Mouse (Mus musculus): ENCODE measurements around the gene Pramef25.
"Not testable (repeated sequence)": the region's sequence is repeated elsewhere in the genome, so short reads cannot be mapped to it uniquely, and the experiment has no call there.

Pramef25 gene

DNA sequence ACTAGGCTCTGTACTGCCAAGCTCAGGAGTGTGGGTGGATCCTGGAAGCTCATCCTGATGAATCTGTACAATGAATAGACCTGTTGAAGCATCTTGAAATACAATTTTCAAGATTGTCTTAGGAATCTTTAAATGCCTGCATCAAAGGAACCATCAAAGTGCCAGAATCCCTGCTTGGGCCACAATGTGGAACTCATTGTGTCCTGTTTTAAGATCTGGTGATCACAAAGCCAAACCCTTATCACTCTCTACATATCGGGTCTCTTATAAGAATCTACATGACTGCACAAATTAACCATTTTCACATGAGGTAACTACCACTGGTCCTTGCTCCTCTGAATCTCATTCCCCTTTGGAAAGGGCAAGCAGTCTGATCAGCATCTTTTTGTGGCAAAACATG is at the start of gene Pramef25:
TSS of gene Pramef25 (minus strand) at position 101 of the 400 bp plus-strand sequence.
- DNase-seq, result not testable (repeated sequence)

DNA sequence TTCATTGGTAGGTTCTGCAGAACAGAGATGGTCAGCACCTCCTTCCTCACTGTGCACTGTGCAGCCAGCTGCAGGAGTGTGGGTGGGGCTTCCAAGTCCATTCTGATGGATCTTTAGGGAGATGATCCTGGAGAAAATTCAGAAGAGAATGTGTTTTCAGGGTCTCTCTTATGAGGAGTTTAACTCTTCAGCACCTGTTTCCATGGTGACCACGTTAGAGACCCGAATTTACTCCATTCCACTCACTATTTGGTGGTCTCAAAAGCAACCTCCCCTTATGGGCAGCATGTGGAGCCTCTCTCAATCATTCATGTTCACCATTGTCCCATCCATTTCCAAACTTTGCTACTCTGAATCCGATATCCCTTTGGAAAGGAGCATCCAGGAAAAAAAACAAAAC is 43.5 kb upstream of the Pramef25 start, which contains the start of gene Pramef17:
TSS of gene Pramef17 (minus strand) at position 101 of the 400 bp plus-strand sequence.
- not testable (repeated sequence) for DNase-seq

GRCm38 (mm10) chr4:143988126-143988525 is 37.3 kb upstream of the Pramef25 start:
- peak; percentile 10 to 54 for DNase-seq

- peak; percentile 7 to 40 for DNase-seq
These were observed 36.7 kb upstream of the Pramef25 start for GRCm38 (mm10) chr4:143987475-143987941.

DNA sequence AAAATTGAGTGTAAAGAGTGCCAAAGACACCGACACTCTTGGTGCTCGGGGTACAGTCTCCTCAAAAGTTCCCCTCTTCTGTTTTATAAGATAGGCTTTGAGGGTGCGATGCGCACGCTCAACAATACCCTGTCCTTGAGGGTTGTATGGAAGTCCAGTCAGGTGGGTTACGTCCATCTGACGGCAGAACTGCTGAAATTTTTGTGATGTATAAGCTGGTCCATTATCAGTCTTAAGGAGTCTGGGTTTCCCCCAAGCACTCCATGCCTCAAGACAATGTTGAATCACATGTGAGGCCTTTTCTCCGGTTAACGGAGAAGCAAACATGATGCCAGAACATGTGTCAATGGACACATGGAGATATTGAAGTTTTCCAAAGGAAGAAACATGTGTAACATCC is 34.9 kb upstream of the Pramef25 start:
- DNase-seq, result peak; percentile 2 to 16

GRCm38 (mm10) chr4:143985165-143985564 is 34.3 kb upstream of the Pramef25 start:
- peak in 1 of 2 experiments; percentile 7 for DNase-seq

GRCm38 (mm10) chr4:143983446-143983845 is 32.6 kb upstream of the Pramef25 start:
- DNase-seq, result not testable (repeated sequence)

GRCm38 (mm10) chr4:143966850-143967249 is 16.0 kb upstream of the Pramef25 start, which contains the start of gene Gm13101:
Gene Gm13101, minus strand, starts transcription at chr4:143966950.
- not testable (repeated sequence) for DNase-seq

DNA sequence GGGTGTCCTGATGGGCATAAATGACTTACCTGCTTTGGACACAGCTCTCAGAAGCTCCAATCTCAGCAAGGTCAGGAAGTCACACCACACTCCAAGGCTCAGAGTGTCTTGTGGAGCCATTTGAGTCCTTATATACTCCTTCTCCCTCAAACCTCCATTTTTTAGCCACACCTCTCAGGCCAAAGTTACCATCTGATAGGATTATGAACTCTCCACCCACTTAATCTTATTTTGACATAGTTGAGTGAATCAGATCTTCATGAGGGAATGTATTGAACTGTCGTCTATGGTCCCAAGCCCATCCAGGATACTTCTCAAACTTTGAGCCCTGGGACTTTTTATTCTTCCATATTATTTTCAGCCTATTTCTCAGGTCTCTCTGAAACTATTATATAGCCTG is 50.5 kb downstream of the Pramef25 start, which contains the start of gene Pramef6:
TSS of gene Pramef6 (minus strand) at position 101 of the 400 bp plus-strand sequence.
- DNase-seq, result not testable (repeated sequence)
